Mouse (Mus musculus) skeletal muscle tissue, postnatal 0 days (tissue): ENCODE measurements around the gene Shisa6. TPM values are rescaled to one million over a fixed set of nuclear protein-coding genes. Genes with fewer than 3 reads are reported as not detected.

Experiments
- polyA plus RNA-seq: library from polyadenylated mRNA; unstranded; fragments of >200 nt; fragmentation: Nextera tagmentation; extraction: Ambion mirVana; gene quantifications from 2 replicates; pipeline ENCODE4 v1.2.1, GENCODE M21; 2015

Shisa6 gene
- 0.02 TPM in 1 of 2 replicates, not detected in the other for polyA plus RNA-seq

GRCm38 (mm10) chr11:66525371-66526045, at the start of gene Shisa6:
Shisa6 (minus strand) TSS chr11:66525964.

DNA sequence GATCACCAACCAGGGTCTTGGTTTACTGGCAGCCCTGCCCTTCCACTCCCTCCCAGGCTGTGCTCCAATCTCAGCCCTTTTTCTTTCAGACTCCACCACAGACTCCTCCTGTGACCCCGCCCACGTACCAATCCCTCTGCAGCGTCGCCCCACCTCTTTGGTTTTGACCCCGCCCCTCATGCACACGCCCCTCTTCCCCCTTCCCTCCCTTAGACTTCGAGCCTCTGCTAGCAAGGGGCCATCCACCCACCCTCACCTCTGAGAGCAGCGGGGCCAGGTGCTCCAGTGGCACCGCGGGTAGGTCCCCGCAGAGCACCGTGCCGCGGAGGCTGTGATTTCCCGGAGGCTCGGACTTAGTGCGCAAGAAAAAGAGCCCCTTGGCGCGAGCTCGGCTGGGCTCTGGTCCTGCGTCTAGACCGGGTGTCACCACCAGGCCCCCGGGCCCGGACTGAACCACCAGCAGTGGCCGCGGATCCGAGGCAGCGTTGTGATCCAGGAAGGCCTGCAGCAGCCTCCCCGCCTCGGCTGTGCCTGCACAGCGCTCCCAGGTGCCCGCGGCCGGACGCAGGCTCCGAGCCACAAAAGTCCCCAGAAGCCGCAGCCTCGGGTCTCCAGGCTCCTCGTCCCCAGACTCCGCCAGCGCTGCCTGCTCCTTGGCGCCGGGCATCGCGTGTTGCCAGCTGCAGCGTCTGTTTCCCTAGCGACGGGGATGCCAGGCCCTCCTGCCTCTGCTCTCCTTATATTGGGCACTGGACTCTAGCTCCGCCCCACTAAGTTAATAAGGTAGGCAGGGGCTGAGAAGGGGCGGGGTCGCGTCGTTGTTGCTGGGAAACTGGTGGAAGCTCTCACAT, 357.7 kb downstream of the Shisa6 start, which contains the start of gene Dnah9:
Dnah9 (minus strand) TSS at position 751 of the 851 bp plus-strand sequence.

